Mouse (Mus musculus) lung, postnatal 0 days (tissue): ENCODE measurements around the gene Kcnq5.

Experiments
- CTCF ChIP-seq: IDR thresholded peaks from 2 replicates; pipeline ENCODE4 v1.5.1; 2016; ENCODE audit warnings: antibody characterized with exemption, mild to moderate bottlenecking
- EP300 ChIP-seq: IDR thresholded peaks from 2 replicates; pipeline ENCODE4 v1.6.1; 2016; ENCODE audit warnings: antibody characterized with exemption, mild to moderate bottlenecking, control low read depth

DNA sequence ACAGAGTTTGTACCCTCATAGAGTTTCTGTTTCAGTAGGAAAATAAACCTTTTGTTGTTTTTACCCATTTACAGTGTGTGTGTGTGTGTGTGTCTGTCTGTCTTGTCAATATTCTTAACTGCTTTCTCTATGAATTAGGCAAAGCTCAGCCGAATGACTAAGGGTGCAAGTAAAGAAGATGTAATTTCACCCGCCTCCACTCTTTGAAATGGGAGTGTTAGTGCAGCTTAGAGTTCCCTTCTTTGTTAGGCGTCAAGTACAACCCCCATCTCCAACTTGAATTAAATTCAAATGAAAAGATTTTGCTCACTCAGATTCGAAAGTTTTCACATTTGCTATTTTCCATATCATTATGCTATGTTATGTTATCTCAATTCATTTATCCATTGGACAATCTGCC is 361.1 kb downstream of the Kcnq5 start:
- no peak for TF ChIP-seq CTCF
- no peak for TF ChIP-seq EP300
